Mouse (Mus musculus): Measurements from ENCODE around the gene Arl9.
"Not testable (repeated sequence)": the region's sequence is repeated elsewhere in the genome, so short reads cannot be mapped to it uniquely, and the experiment has no call there.

Gene Arl9

GRCm38 (mm10) chr5:77028034-77028433 lies 24.2 kb downstream of the Arl9 start:
- DNase-seq = no peak

- no peak for DNase-seq
Observed at GRCm38 (mm10) chr5:77029735-77030134, 25.9 kb downstream of the Arl9 start.

GRCm38 (mm10) chr5:77035101-77035500 lies 31.2 kb downstream of the Arl9 start:
- DNase-seq = not testable (repeated sequence)

GRCm38 (mm10) chr5:77038451-77038850 lies 34.6 kb downstream of the Arl9 start:
- DNase-seq = no peak

- DNase-seq = no peak
Observed at GRCm38 (mm10) chr5:77039391-77039790, 35.5 kb downstream of the Arl9 start.

GRCm38 (mm10) chr5:77044362-77044761 lies 40.5 kb downstream of the Arl9 start:
- DNase-seq = no peak

GRCm38 (mm10) chr5:77052616-77053015 lies 48.8 kb downstream of the Arl9 start:
- no peak for DNase-seq

GRCm38 (mm10) chr5:77056881-77057440 lies 53.1 kb downstream of the Arl9 start:
- DNase-seq = no peak
